Mouse (Mus musculus): ENCODE measurements at regions not wholly inside any gene's neighbourhood (a gene's known extent, or its start where the extent isn't known, plus 50 kb on each side); places are given as distances from the start of the nearest gene placed in this dataset.
"Not testable (repeated sequence)": the region's sequence is repeated elsewhere in the genome, so short reads cannot be mapped to it uniquely, and the experiment has no call there.

DNA sequence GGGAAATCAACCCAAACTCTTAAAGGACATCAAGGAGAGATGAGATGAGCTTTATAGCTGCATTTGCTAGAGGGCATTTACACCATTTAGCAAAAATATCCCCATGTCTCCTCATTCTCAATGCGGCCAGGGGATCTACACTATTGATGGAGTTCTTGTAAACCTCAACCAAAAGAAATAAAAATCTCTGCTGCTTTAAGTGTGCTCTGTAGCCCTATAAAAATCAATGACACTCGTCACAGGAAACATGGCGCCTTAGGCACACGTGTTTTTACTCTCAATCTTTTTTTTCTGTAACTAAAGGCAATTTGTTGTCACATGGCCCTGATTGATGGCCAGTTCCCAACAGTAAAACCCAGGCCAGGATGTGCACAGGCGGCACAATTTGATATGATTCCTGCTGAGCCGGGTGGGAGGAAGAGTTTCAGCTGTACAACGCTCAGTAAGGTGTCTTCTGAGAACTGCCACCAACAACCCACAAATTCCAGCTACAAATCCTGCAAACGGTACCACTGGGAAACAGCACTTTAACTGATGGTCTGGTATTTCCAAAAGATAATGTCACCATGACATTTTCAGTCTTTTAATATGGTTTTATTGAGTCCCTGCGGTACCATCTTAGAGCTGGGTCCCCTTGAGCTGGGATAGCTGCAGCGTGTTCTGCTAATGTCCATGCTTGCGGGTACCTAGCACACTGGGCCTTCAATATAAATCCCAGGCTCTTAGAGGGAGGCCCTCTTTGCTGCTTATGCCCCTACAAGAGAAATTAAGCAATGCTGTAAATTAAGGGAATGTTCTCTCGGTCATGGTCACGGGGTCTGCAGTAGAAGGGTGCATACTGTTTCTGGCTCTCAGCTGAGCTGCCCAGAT is 78.8 kb downstream of the Tpbg start:
- DNase-seq: no peak

- no peak for DNase-seq
Observed at GRCm38 (mm10) chr9:85925259-85925658, 83.1 kb downstream of the Tpbg start.

- DNase-seq: no peak
Observed at GRCm38 (mm10) chr9:85932209-85932608, 90.0 kb downstream of the Tpbg start.

- DNase-seq: not testable (repeated sequence)
Observed at GRCm38 (mm10) chr9:85943066-85943684, 101.0 kb downstream of the Tpbg start.

DNA sequence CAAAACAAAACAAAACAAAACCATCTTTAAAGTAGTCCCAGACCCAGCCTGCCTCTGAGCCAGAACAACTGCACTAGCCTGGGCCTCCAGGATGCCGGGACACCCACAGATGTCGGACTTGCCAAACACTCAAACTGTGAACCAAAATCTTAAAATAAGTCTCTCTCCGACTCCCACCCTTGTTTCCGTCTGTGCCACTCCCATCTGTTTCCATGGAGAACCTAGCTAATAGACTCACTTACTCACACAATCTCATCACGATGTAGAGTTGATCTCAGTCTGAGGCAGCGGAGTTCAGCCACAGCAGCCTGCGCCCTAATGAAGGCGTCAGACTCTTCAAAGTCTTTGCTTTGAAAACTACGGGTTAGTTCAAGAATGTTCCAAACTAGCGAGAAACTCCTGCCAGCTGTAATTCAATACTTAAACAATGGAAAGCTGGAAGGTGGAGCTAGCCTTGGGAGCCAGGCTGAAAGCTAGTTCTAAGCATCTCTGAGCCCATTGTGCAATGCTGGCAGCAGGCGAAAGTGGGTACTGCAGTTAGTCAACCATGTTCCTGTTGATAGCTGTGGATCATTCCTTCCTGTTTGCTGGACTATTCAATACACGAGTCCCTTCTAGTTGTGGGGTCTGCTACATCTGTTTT is 106.4 kb downstream of the Tpbg start:
- no peak for DNase-seq

DNA sequence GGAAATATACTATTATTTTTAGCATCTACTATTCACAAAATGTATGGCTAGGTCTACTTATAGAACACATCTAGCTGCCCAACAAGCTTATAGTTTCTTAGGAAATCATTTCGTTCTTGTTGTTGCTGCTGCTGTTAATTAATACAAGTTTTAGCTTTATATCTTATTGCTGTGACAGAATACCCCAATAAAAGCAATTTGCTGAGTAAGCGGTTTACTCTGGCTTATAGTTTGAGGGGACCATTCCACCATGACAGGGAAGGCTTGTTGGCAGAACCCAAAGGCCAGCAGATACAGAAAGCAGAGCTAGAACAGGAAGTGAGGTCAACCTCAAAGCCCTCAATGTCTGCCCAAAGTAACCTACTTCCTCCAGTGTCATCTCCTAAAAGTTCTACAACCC is 109.6 kb downstream of the Tpbg start:
- no peak for DNase-seq

- no peak for DNase-seq
Observed at GRCm38 (mm10) chr9:85970076-85970475, 127.9 kb downstream of the Tpbg start.

GRCm38 (mm10) chr9:85981428-85981827 is 139.2 kb downstream of the Tpbg start:
- DNase-seq: no peak

DNA sequence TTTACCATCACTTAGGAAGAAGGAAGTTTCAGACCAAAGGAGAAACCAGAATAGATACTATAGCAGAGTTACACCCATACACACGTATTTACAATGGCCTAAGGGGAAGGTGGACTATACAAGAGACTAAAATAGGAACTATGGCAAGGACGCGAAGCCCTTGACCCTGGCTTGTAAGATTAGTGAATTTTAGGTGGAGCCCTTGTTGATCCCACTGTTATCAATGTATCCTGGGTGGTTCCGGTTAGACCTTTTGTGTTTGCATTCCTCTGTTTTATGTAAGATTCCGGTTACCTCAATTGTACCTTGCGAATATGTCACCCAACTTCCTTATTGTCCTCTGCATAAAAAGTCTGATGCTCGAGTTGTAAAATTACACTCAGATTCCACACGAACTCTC is 141.3 kb downstream of the Tpbg start:
- not testable (repeated sequence) for DNase-seq

DNA sequence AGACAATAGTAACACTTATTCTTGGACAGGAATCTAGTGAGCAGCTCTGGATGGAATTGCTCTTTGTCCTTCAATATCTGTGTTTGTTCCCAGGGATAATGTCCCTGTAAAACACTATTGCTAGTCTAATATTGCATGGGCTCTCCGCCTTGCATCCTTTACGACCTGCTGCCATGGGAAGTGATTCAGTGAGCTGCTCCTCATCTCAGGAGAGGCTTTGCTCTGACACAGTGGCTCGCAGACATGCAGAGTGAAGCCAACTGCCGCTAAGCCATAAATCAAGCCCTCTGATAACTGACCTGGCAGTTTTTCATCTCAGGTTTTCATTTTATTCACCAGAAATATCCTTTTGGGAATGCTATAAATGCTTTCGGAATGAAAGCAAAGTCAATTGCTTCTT is 143.5 kb downstream of the Tpbg start:
- no peak for DNase-seq

DNA sequence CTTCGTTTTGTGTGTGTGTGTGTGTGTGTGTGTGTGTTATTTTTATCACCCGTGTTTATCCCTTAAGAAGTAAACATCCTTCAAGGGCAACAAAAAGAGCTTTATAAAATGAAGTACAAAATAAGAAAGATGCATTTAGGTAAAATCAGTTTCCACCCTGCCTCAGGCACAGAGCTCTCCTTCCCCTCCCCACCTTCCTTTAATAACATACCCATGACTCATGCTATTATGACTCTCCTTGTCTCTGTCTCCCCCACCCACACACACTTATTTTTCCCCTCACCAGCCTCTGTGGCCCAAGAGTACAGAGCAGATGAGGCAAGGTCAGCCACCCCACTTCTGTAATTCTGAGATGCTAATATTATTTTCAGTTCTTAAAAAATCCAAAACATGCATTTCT is 144.0 kb downstream of the Tpbg start:
- DNase-seq: no peak

- no peak for DNase-seq
Observed at GRCm38 (mm10) chr9:86002996-86003395, 160.8 kb downstream of the Tpbg start.

- DNase-seq: no peak
Observed at GRCm38 (mm10) chr9:86011661-86012060, 169.5 kb downstream of the Tpbg start.

DNA sequence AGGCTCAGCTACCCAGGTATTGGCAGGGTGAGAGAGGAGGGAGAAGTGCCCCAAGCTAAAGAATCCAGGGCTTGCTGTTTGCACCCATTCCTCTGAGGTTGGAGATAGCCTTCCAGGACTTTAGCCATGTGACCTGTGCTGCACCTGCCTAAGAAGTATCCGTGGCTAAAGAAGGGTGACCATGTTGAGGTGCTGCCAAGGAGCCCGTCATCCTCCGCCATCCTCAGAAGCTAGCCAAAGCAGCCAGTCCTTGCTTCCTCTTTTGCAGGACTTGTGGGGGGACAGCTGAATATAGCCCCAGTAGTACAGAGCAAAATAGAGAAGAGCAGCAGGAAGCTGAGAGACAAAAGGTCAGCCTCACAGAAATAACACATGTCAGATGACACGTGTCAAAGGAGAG is 173.7 kb downstream of the Tpbg start:
- DNase-seq: no peak

- DNase-seq: no peak
Observed at GRCm38 (mm10) chr9:86020133-86020532, 178.0 kb downstream of the Tpbg start.

DNA sequence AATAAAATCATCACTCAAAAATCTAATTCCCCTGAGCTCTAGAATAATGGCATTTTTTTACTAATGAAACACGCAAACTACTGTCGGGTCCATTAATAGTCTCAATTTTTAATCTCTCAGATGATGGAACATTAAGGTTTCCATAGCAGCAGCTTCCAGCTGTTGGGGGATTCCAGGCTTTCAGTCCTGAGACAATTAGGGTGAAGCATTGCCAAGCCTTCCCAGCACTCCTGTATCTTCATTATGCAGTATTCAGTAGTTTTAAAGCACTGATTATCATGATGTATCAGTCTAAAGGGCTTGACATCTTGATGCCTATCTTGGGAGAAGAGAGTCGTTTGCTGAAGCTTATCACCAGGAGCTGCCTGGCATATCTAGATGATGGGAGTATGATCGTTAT is 178.6 kb downstream of the Tpbg start:
- no peak for DNase-seq

DNA sequence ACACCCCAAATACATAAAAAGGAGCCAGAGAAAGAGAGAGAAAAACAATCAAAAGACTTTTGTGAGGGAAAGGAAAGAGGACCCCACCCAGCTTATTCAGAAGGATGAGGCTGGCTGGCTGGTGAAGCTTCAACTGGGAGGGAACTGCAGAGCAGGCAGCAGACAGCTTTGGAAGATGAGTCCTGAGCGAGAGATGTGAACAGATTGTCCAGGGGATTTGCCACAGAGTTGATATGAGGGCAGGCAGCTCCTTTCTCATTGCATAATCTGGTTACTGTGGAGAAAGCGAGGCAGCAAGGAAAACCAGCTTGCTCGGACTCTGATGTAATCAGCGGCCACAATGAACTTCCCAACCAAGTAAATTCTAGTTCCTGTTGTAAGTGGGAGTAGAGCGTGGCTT is 188.6 kb downstream of the Tpbg start:
- no peak for DNase-seq

- no peak for DNase-seq
Observed at GRCm38 (mm10) chr9:86044098-86044497, 201.9 kb downstream of the Tpbg start.

GRCm38 (mm10) chr9:86058116-86058515 is 215.9 kb downstream of the Tpbg start:
- peak; percentile 12 for DNase-seq

- DNase-seq: no peak
Observed at GRCm38 (mm10) chr9:86060049-86060448, 217.9 kb downstream of the Tpbg start.

DNA sequence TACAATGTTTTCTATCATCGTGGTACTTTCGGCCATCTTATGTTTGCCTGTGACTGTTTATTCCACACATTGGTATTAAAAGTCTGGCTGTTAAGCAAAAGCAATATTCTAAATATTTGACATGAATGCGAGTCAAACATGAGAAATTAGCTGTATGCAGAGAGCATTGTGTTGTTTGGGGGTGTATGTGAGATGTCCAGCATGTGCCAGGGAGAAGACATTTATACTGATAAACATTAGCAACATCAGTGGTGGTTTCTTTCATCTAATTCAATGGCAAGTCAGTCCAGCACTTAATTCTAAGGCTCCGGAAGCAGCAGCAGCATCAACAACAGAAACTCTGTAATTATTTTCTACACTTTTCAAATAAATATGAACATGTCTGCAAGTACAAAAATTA is 219.1 kb downstream of the Tpbg start:
- no peak for DNase-seq

DNA sequence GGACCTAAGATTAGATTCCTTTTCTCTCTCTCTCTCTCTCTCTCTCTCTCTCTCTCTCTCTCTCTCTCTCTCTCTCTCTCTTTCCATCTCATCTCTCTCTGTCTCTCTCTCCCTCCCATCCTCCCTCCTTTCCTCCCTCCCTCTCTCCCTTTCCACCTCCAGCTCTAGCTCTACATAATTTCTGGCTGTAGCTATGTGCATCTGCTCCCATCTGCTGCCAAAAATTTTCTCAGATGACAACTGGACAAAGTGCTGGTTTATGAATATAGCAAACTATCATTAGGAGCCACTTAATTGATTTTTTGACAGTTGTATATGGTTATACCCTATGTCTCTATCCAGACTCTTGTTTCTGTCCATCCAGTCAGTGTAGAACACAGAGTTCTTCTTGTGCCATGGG is 237.1 kb downstream of the Tpbg start:
- DNase-seq: no peak

- no peak for DNase-seq
Observed at GRCm38 (mm10) chr9:86081873-86082272, 239.7 kb downstream of the Tpbg start.

GRCm38 (mm10) chr9:86092998-86093397 is 250.8 kb downstream of the Tpbg start:
- no peak for DNase-seq
